Mouse (Mus musculus): ENCODE measurements around the gene Tmem117.

DNA sequence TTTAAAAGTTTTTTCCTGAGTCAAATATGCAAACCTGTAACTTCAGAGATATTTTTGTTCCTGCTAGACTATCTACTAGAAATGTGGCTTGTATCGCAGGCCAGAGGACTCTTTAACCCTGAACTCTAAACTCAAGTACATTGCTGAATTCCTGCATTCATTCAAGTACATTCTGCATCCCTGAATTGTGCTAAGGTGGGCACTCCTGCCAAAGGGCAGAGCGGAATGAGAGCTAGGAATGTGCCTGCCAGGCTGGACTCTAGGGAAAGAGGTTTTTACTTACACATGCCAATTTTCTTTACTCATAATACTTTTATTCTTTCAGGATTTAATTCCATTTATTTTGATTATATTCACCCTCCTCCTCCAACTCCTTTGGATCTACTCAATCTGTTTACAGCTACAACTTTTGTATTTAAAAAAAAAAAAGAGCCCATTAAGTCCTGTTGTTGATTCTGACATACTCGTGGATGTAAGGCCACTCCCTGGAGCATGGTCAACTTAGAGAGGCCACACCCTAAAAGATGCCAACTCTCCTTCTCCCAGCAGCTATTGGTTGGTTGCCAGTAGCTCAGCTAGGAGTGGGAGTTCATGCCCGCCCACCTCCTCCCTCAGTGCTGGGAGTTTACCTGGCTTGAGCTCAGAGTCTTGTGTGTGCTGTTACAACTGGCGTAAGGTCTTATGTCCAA lies 60.3 kb downstream of the Tmem117 start:
- TF ChIP-seq POLR2A (IDR thresholded peaks at IDR 0.05; ENCODE audit: low read depth, low read length) (no peak), CTCF (IDR thresholded peaks at IDR 0.05; ENCODE audit: extremely low read depth, insufficient read length, insufficient replicate concordance, low read depth, low read length) (no peak)

Measured in small intestine, adult 2 months (tissue).